Mouse (Mus musculus) adipose tissue, adult 10 weeks (tissue): Measurements from ENCODE around the gene Itgb7. TPM values are rescaled to one million over a fixed set of nuclear protein-coding genes. Genes with fewer than 3 reads are reported as not detected.

Experiments used
- polyA plus RNA-seq: library from polyadenylated mRNA; stranded (reverse); fragments of 350-450 nt; fragmentation: Illumina TruSeq; extraction: RNeasy Lipid Tissue Mini Kit (QIAGEN cat#74804); gene quantifications from one replicate; pipeline ENCODE4 v1.2.3, GENCODE M21; 2014; ENCODE audit warnings: low read depth, low replicate concordance

The Itgb7 gene
- polyA plus RNA-seq, result 5.4 TPM

GRCm38 (mm10) chr15:102231748-102232147 lies at the start of gene Itgb7:
Itgb7 (minus strand) TSS chr15:102231944.

GRCm38 (mm10) chr15:102279092-102279782 lies 47.5 kb upstream of the Itgb7 start, which contains the start of gene Mfsd5:
Mfsd5 (plus strand) TSS chr15:102279454.

GRCm38 (mm10) chr15:102270274-102270960 lies 38.7 kb upstream of the Itgb7 start, which contains the start of gene Gm9918:
Gm9918 (plus strand) TSS chr15:102270563.

GRCm38 (mm10) chr15:102257202-102258075 lies 25.7 kb upstream of the Itgb7 start, which contains the start of gene Rarg:
Rarg (minus strand) TSS chr15:102257517.

GRCm38 (mm10) chr15:102204674-102205505 lies 26.9 kb downstream of the Itgb7 start, which contains the start of gene Csad:
Csad (minus strand) TSS chr15:102204724.

GRCm38 (mm10) chr15:102202971-102203834 lies 28.5 kb downstream of the Itgb7 start, which contains the start of gene Zfp740:
Zfp740 (plus strand) TSS chr15:102203249.

Other genes starting within 250 kb of the Itgb7 start
- 197 TPM for gene Krt8, start 227.5 kb downstream of the Itgb7 start, polyA plus RNA-seq
- gene Krt18, start 203.8 kb downstream of the Itgb7 start, polyA plus RNA-seq, result 277 TPM
- gene Eif4b, start 158.2 kb downstream of the Itgb7 start, polyA plus RNA-seq, result 163 TPM
- 102 TPM for gene Tns2, start 131.5 kb downstream of the Itgb7 start, polyA plus RNA-seq
- gene Spryd3, start 95.7 kb downstream of the Itgb7 start, polyA plus RNA-seq, result 54.5 TPM
- gene Igfbp6, start 87.6 kb downstream of the Itgb7 start, polyA plus RNA-seq, result 147 TPM
- 0.40 TPM for gene Soat2, start 81.4 kb downstream of the Itgb7 start, polyA plus RNA-seq
- gene Zfp740, start 28.7 kb downstream of the Itgb7 start, polyA plus RNA-seq, result 63.0 TPM
- 192 TPM for gene Csad, start 27.2 kb downstream of the Itgb7 start, polyA plus RNA-seq
- gene Rarg, start 25.6 kb upstream of the Itgb7 start, polyA plus RNA-seq, result 30.3 TPM
- 0.14 TPM for gene Gm9918, start 38.6 kb upstream of the Itgb7 start, polyA plus RNA-seq
- 30.6 TPM for gene Mfsd5, start 47.5 kb upstream of the Itgb7 start, polyA plus RNA-seq
- 4.2 TPM for gene Espl1, start 64.3 kb upstream of the Itgb7 start, polyA plus RNA-seq
- gene Pfdn5, start 94.2 kb upstream of the Itgb7 start, polyA plus RNA-seq, result 474 TPM
- 45.1 TPM for gene Myg1, start 99.8 kb upstream of the Itgb7 start, polyA plus RNA-seq
- 14.2 TPM for gene Aaas, start 118.8 kb upstream of the Itgb7 start, polyA plus RNA-seq
- gene Sp7, start 135.2 kb upstream of the Itgb7 start, polyA plus RNA-seq, result 0.10 TPM
- 24.9 TPM for gene Sp1, start 174.2 kb upstream of the Itgb7 start, polyA plus RNA-seq
- 5.6 TPM for gene Amhr2, start 213.4 kb upstream of the Itgb7 start, polyA plus RNA-seq
- gene Prr13, start 227.1 kb upstream of the Itgb7 start, polyA plus RNA-seq, result 84.5 TPM
- 498 TPM for gene Pcbp2, start 238.6 kb upstream of the Itgb7 start, polyA plus RNA-seq